Mouse (Mus musculus): ENCODE measurements at regions not wholly inside any gene's neighbourhood (a gene's known extent, or its start where the extent isn't known, plus 50 kb on each side); places are given as distances from the start of the nearest gene placed in this dataset.

GRCm38 (mm10) chr16:10098511-10098910 is 71.5 kb upstream of the Rpl39l start:
- Histone ChIP-seq H3K4me3 (replicated peaks; ENCODE audit: extremely low read depth, low read depth, low read length) (no peak overlapping the region), H3K4me1 (ENCODE audit: control insufficient read depth, insufficient read depth, low read length) (no peaks in the 10 kb centered on the region)
- 89% methylated on average over 11 of the region's 11 CpGs for WGBS
- TF ChIP-seq POLR2A (IDR thresholded peaks at IDR 0.05; ENCODE audit: borderline replicate concordance, extremely low read depth, low read depth, low read length) (no peak), CTCF (IDR thresholded peaks at IDR 0.05; ENCODE audit: insufficient read depth, low read length) (no peak)
- no peak for DNase-seq

GRCm38 (mm10) chr16:10088461-10089353 is 81.3 kb upstream of the Rpl39l start:
- no peak overlapping the region for H3K4me3 ChIP-seq (replicated peaks; ENCODE audit: extremely low read depth, low read depth, low read length)
- no peak for DNase-seq
- no peak for TF ChIP-seq POLR2A (IDR thresholded peaks at IDR 0.05; ENCODE audit: borderline replicate concordance, extremely low read depth, low read depth, low read length)
- peak; percentile 26; the same call in 1 of the 2 replicates for TF ChIP-seq CTCF (IDR thresholded peaks at IDR 0.05; ENCODE audit: insufficient read depth, low read length)
- no peaks in the 10 kb centered on the region for H3K4me1 ChIP-seq (ENCODE audit: control insufficient read depth, insufficient read depth, low read length)
- 55% methylated on average over 18 of the region's 18 CpGs for WGBS

GRCm38 (mm10) chr16:10086341-10086740 is 83.7 kb upstream of the Rpl39l start:
- no peak for DNase-seq
- no peaks in the 10 kb centered on the region for H3K4me1 ChIP-seq (ENCODE audit: control insufficient read depth, insufficient read depth, low read length)
- H3K4me3 ChIP-seq (replicated peaks; ENCODE audit: extremely low read depth, low read depth, low read length) = no peak overlapping the region
- TF ChIP-seq CTCF (IDR thresholded peaks at IDR 0.05; ENCODE audit: insufficient read depth, low read length) = no peak
- TF ChIP-seq POLR2A (IDR thresholded peaks at IDR 0.05; ENCODE audit: borderline replicate concordance, extremely low read depth, low read depth, low read length) = no peak
- WGBS = 28% methylated on average over 1 of the region's 1 CpGs

- H3K4me1 ChIP-seq (ENCODE audit: control insufficient read depth, insufficient read depth, low read length) = no peaks in the 10 kb centered on the region
- DNase-seq = no peak
- TF ChIP-seq CTCF (IDR thresholded peaks at IDR 0.05; ENCODE audit: insufficient read depth, low read length) = no peak
- no peak for TF ChIP-seq POLR2A (IDR thresholded peaks at IDR 0.05; ENCODE audit: borderline replicate concordance, extremely low read depth, low read depth, low read length)
- WGBS = 40% methylated on average over 5 of the region's 5 CpGs
- no peak overlapping the region for H3K4me3 ChIP-seq (replicated peaks; ENCODE audit: extremely low read depth, low read depth, low read length)
These were observed 84.6 kb upstream of the Rpl39l start for GRCm38 (mm10) chr16:10085429-10085828.

GRCm38 (mm10) chr16:10081751-10082150 is 86.4 kb upstream of the Grin2a start:
- no peak overlapping the region for H3K4me3 ChIP-seq (replicated peaks; ENCODE audit: extremely low read depth, low read depth, low read length)
- no peak for TF ChIP-seq CTCF (IDR thresholded peaks at IDR 0.05; ENCODE audit: insufficient read depth, low read length)
- TF ChIP-seq POLR2A (IDR thresholded peaks at IDR 0.05; ENCODE audit: borderline replicate concordance, extremely low read depth, low read depth, low read length) = no peak
- no peak for DNase-seq
- H3K4me1 ChIP-seq (ENCODE audit: control insufficient read depth, insufficient read depth, low read length) = no peaks in the 10 kb centered on the region
- WGBS = 27% methylated on average over 2 of the region's 2 CpGs

- TF ChIP-seq CTCF (IDR thresholded peaks at IDR 0.05; ENCODE audit: insufficient read depth, low read length) (no peak), POLR2A (IDR thresholded peaks at IDR 0.05; ENCODE audit: borderline replicate concordance, extremely low read depth, low read depth, low read length) (no peak)
- Histone ChIP-seq H3K4me1 (ENCODE audit: control insufficient read depth, insufficient read depth, low read length) (no peaks in the 10 kb centered on the region), H3K4me3 (replicated peaks; ENCODE audit: extremely low read depth, low read depth, low read length) (no peak overlapping the region)
- no peak for DNase-seq
- 82% methylated on average over 7 of the region's 7 CpGs for WGBS
These were observed 84.8 kb upstream of the Grin2a start for GRCm38 (mm10) chr16:10080121-10080679.

GRCm38 (mm10) chr16:10073158-10073557 is 77.8 kb upstream of the Grin2a start:
- DNase-seq = peak; percentile 17
- no peak overlapping the region for H3K4me3 ChIP-seq (replicated peaks; ENCODE audit: extremely low read depth, low read depth, low read length)
- no peaks in the 10 kb centered on the region for H3K4me1 ChIP-seq (ENCODE audit: control insufficient read depth, insufficient read depth, low read length)
- WGBS = 32% methylated on average over 6 of the region's 6 CpGs
- TF ChIP-seq POLR2A (IDR thresholded peaks at IDR 0.05; ENCODE audit: borderline replicate concordance, extremely low read depth, low read depth, low read length) = no peak
- peak; percentile 71 for TF ChIP-seq CTCF (IDR thresholded peaks at IDR 0.05; ENCODE audit: insufficient read depth, low read length)

- no peak for TF ChIP-seq CTCF (IDR thresholded peaks at IDR 0.05; ENCODE audit: insufficient read depth, low read length)
- WGBS = 70% methylated on average over 8 of the region's 8 CpGs
- H3K4me3 ChIP-seq (replicated peaks; ENCODE audit: extremely low read depth, low read depth, low read length) = no peak overlapping the region
- no peak for DNase-seq
- H3K4me1 ChIP-seq (ENCODE audit: control insufficient read depth, insufficient read depth, low read length) = no peaks in the 10 kb centered on the region
These were observed 68.1 kb upstream of the Grin2a start for GRCm38 (mm10) chr16:10063491-10063890.

- TF ChIP-seq POLR2A (IDR thresholded peaks at IDR 0.05; ENCODE audit: borderline replicate concordance, extremely low read depth, low read depth, low read length) = no peak
- no peak for TF ChIP-seq CTCF (IDR thresholded peaks at IDR 0.05; ENCODE audit: insufficient read depth, low read length)
- DNase-seq = no peak
- H3K4me3 ChIP-seq (replicated peaks; ENCODE audit: extremely low read depth, low read depth, low read length) = no peak overlapping the region
- no peaks in the 10 kb centered on the region for H3K4me1 ChIP-seq (ENCODE audit: control insufficient read depth, insufficient read depth, low read length)
- WGBS = 56% methylated on average over 4 of the region's 4 CpGs
These were observed 62.7 kb upstream of the Grin2a start for GRCm38 (mm10) chr16:10058094-10058493.
